Mouse (Mus musculus) thymus, postnatal 0 days (tissue): ENCODE results near the gene Sept8. TPM values are rescaled to one million over a fixed set of nuclear protein-coding genes. Genes with fewer than 3 reads are reported as not detected.

Source experiments
- DNase-seq: peaks from one replicate; pipeline ENCODE4 v3.0.0-alpha.2; 2015; ENCODE audit warnings: low spot score
- polyA plus RNA-seq: library from polyadenylated mRNA; unstranded; fragments of >200 nt; fragmentation: Nextera tagmentation; extraction: Ambion mirVana; gene quantifications from 2 replicates; pipeline ENCODE4 v1.2.1, GENCODE M21; 2015

Sept8 gene
- polyA plus RNA-seq, result 11.1 and 12.1 TPM in 2 replicates

- peak; percentile 54 for DNase-seq
Measured at GRCm38 (mm10) chr11:53519207-53520121, at the start of gene Sept8. Gene Sept8, plus strand, starts transcription at chr11:53519257.

- DNase-seq, result no peak
Measured at GRCm38 (mm10) chr11:53469294-53469967, 49.6 kb upstream of the Sept8 start.

- peak; percentile 88 for DNase-seq
Measured at GRCm38 (mm10) chr11:53469968-53470695, 48.9 kb upstream of the Sept8 start, which contains the start of gene Gm9837. Gene Gm9837, minus strand, starts transcription at chr11:53470479.

- no peak for DNase-seq
Measured at GRCm38 (mm10) chr11:53472709-53473108, 46.3 kb upstream of the Sept8 start.

GRCm38 (mm10) chr11:53475620-53476019 is 43.4 kb upstream of the Sept8 start:
- DNase-seq, result no peak

GRCm38 (mm10) chr11:53477833-53478232 is 41.2 kb upstream of the Sept8 start:
- DNase-seq, result no peak

GRCm38 (mm10) chr11:53478383-53479170 is 40.5 kb upstream of the Sept8 start:
- no peak for DNase-seq

- no peak for DNase-seq
Measured at GRCm38 (mm10) chr11:53479171-53479782, 39.8 kb upstream of the Sept8 start.

GRCm38 (mm10) chr11:53479783-53480301 is 39.2 kb upstream of the Sept8 start, which contains the start of the genes Gm9945 and Sowaha:
Gene Gm9945, plus strand, starts transcription at chr11:53480166.
Gene Sowaha, minus strand, starts transcription at chr11:53480274.
- DNase-seq, result peak; percentile 41

- no peak for DNase-seq
Measured at GRCm38 (mm10) chr11:53481088-53481730, 37.8 kb upstream of the Sept8 start.

GRCm38 (mm10) chr11:53483159-53483891 is 35.7 kb upstream of the Sept8 start:
- DNase-seq, result no peak

GRCm38 (mm10) chr11:53485719-53486118 is 33.3 kb upstream of the Sept8 start:
- DNase-seq, result peak; percentile 16

- DNase-seq, result no peak
Measured at GRCm38 (mm10) chr11:53486351-53486750, 32.7 kb upstream of the Sept8 start.

- no peak for DNase-seq
Measured at GRCm38 (mm10) chr11:53486822-53487594, 32.0 kb upstream of the Sept8 start.

GRCm38 (mm10) chr11:53489007-53489406 is 30.1 kb upstream of the Sept8 start:
- no peak for DNase-seq

- DNase-seq, result no peak
Measured at GRCm38 (mm10) chr11:53489421-53489820, 29.6 kb upstream of the Sept8 start.

- DNase-seq, result no peak
Measured at GRCm38 (mm10) chr11:53491954-53492401, 27.1 kb upstream of the Sept8 start.
